Mouse (Mus musculus): Measurements from ENCODE around the gene Zp3r. TPM values are rescaled to one million over a fixed set of nuclear protein-coding genes. Genes with fewer than 3 reads are reported as not detected.
A peak's percentile ranks its signal among the peaks of the same experiment; 100 is the strongest.
"Not testable (repeated sequence)": the region's sequence is repeated elsewhere in the genome, so short reads cannot be mapped to it uniquely, and the experiment has no call there.

Gene Zp3r
- polyA plus RNA-seq (2014; fragmentation: Nextera tagmentation; extraction: Ambion mirVana): not detected in 2 replicates

- Histone ChIP-seq H3K36me3 (ENCODE audit: control insufficient read depth, insufficient read depth, low read length) (no peaks in the 10 kb centered on the region), H3K9ac (ENCODE audit: low read length) (no peak within 1 kb of the TSS), H3K4me2 (ENCODE audit: low read length) (no peak within 1 kb of the TSS), H3K4me3 (ENCODE audit: control insufficient read depth in 1 of 2, insufficient read depth in 1 of 2, low read depth in 1 of 2, low read length in 2 of 2) (no peak within 1 kb of the TSS), H3K9me3 (ENCODE audit: control insufficient read depth, low read length) (no peaks in the 10 kb centered on the region), H3K27me3 (ENCODE audit: control insufficient read depth, insufficient read depth, low read length) (no peaks in the 10 kb centered on the region), H3K27ac (replicated peaks in 1 of 2; ENCODE audit: control insufficient read depth in 1 of 2, insufficient read depth in 1 of 2, low read depth in 2 of 2, low read length in 2 of 2) (no peak within 1 kb of the TSS), H3K4me1 (ENCODE audit: control insufficient read depth in 2 of 2, insufficient read depth in 2 of 2, low read length in 2 of 2) (no peaks in the 10 kb centered on the region)
- WGBS: 83% methylated on average over 2 of the region's 2 CpGs
- ATAC-seq (ENCODE audit: insufficient number of reproducible peaks, insufficient read depth, low FRiP score, low read depth): no peak
Measured at GRCm38 (mm10) chr1:130629521-130629920, at the start of gene Zp3r. Gene Zp3r (minus strand): TSS chr1:130629621.

GRCm38 (mm10) chr1:130678551-130678950 is 49.1 kb upstream of the Zp3r start:
- ATAC-seq (ENCODE audit: insufficient number of reproducible peaks, insufficient read depth, low FRiP score, low read depth): no peak
- Histone ChIP-seq H3K9me3 (ENCODE audit: control insufficient read depth, low read length) (no peaks in the 10 kb centered on the region), H3K4me3 (ENCODE audit: control insufficient read depth in 1 of 2, insufficient read depth in 1 of 2, low read depth in 1 of 2, low read length in 2 of 2) (no peak overlapping the region), H3K36me3 (ENCODE audit: control insufficient read depth, insufficient read depth, low read length) (no peaks in the 10 kb centered on the region), H3K9ac (ENCODE audit: low read length) (no peak overlapping the region), H3K4me2 (ENCODE audit: low read length) (no peak overlapping the region), H3K27ac (replicated peaks in 1 of 2; ENCODE audit: control insufficient read depth in 1 of 2, insufficient read depth in 1 of 2, low read depth in 2 of 2, low read length in 2 of 2) (no peak overlapping the region), H3K4me1 (ENCODE audit: control insufficient read depth in 2 of 2, insufficient read depth in 2 of 2, low read length in 2 of 2) (no peaks in the 10 kb centered on the region), H3K27me3 (ENCODE audit: control insufficient read depth, insufficient read depth, low read length) (no peaks in the 10 kb centered on the region)
- 79% methylated on average over 2 of the region's 2 CpGs for WGBS

GRCm38 (mm10) chr1:130663576-130663975 is 34.2 kb upstream of the Zp3r start:
- not testable (repeated sequence) for H3K4me1 ChIP-seq (ENCODE audit: control insufficient read depth in 2 of 2, insufficient read depth in 2 of 2, low read length in 2 of 2); H3K9me3 ChIP-seq (ENCODE audit: control insufficient read depth, low read length); H3K27ac ChIP-seq (replicated peaks in 1 of 2; ENCODE audit: control insufficient read depth in 1 of 2, insufficient read depth in 1 of 2, low read depth in 2 of 2, low read length in 2 of 2); H3K36me3 ChIP-seq (ENCODE audit: control insufficient read depth, insufficient read depth, low read length); H3K9ac ChIP-seq (ENCODE audit: low read length); H3K4me3 ChIP-seq (ENCODE audit: control insufficient read depth in 1 of 2, insufficient read depth in 1 of 2, low read depth in 1 of 2, low read length in 2 of 2); ATAC-seq (ENCODE audit: insufficient number of reproducible peaks, insufficient read depth, low FRiP score, low read depth); H3K4me2 ChIP-seq (ENCODE audit: low read length); H3K27me3 ChIP-seq (ENCODE audit: control insufficient read depth, insufficient read depth, low read length)
- WGBS: 70% methylated on average over 5 of the region's 5 CpGs

- ATAC-seq (ENCODE audit: insufficient number of reproducible peaks, insufficient read depth, low FRiP score, low read depth): no peak
- H3K9ac ChIP-seq (ENCODE audit: low read length): no peak within 1 kb of the TSS
- no peaks in the 10 kb centered on the region for H3K36me3 ChIP-seq (ENCODE audit: control insufficient read depth, insufficient read depth, low read length)
- no peaks in the 10 kb centered on the region for H3K9me3 ChIP-seq (ENCODE audit: control insufficient read depth, low read length)
- H3K4me1 ChIP-seq (ENCODE audit: control insufficient read depth in 2 of 2, insufficient read depth in 2 of 2, low read length in 2 of 2): no peaks in the 10 kb centered on the region
- H3K4me3 ChIP-seq (ENCODE audit: control insufficient read depth in 1 of 2, insufficient read depth in 1 of 2, low read depth in 1 of 2, low read length in 2 of 2): no peak within 1 kb of the TSS
- WGBS: 83% methylated on average over 3 of the region's 3 CpGs
- H3K4me2 ChIP-seq (ENCODE audit: low read length): no peak within 1 kb of the TSS
- H3K27ac ChIP-seq (replicated peaks in 1 of 2; ENCODE audit: control insufficient read depth in 1 of 2, insufficient read depth in 1 of 2, low read depth in 2 of 2, low read length in 2 of 2): no peak within 1 kb of the TSS
- H3K27me3 ChIP-seq (ENCODE audit: control insufficient read depth, insufficient read depth, low read length): no peaks in the 10 kb centered on the region
Measured at GRCm38 (mm10) chr1:130661454-130661853, 32.0 kb upstream of the Zp3r start, which contains the start of gene C4bp. Gene C4bp (minus strand): TSS chr1:130661632.

- not testable (repeated sequence) for H3K4me1 ChIP-seq (ENCODE audit: control insufficient read depth in 2 of 2, insufficient read depth in 2 of 2, low read length in 2 of 2); H3K4me3 ChIP-seq (ENCODE audit: control insufficient read depth in 1 of 2, insufficient read depth in 1 of 2, low read depth in 1 of 2, low read length in 2 of 2); H3K9ac ChIP-seq (ENCODE audit: low read length); ATAC-seq (ENCODE audit: insufficient number of reproducible peaks, insufficient read depth, low FRiP score, low read depth); H3K27me3 ChIP-seq (ENCODE audit: control insufficient read depth, insufficient read depth, low read length); H3K4me2 ChIP-seq (ENCODE audit: low read length); H3K27ac ChIP-seq (replicated peaks in 1 of 2; ENCODE audit: control insufficient read depth in 1 of 2, insufficient read depth in 1 of 2, low read depth in 2 of 2, low read length in 2 of 2); H3K36me3 ChIP-seq (ENCODE audit: control insufficient read depth, insufficient read depth, low read length); H3K9me3 ChIP-seq (ENCODE audit: control insufficient read depth, low read length)
- 28% methylated on average over 5 of the region's 5 CpGs for WGBS
Measured at GRCm38 (mm10) chr1:130659641-130660040, 30.2 kb upstream of the Zp3r start.

GRCm38 (mm10) chr1:130644103-130644502 is 14.7 kb upstream of the Zp3r start:
- no peak overlapping the region for H3K9ac ChIP-seq (ENCODE audit: low read length)
- 66% methylated on average over 4 of the region's 4 CpGs for WGBS
- no peak for ATAC-seq (ENCODE audit: insufficient number of reproducible peaks, insufficient read depth, low FRiP score, low read depth)
- no peaks in the 10 kb centered on the region for H3K4me1 ChIP-seq (ENCODE audit: control insufficient read depth in 2 of 2, insufficient read depth in 2 of 2, low read length in 2 of 2)
- H3K27ac ChIP-seq (replicated peaks in 1 of 2; ENCODE audit: control insufficient read depth in 1 of 2, insufficient read depth in 1 of 2, low read depth in 2 of 2, low read length in 2 of 2): no peak overlapping the region
- no peaks in the 10 kb centered on the region for H3K27me3 ChIP-seq (ENCODE audit: control insufficient read depth, insufficient read depth, low read length)
- no peak overlapping the region for H3K4me2 ChIP-seq (ENCODE audit: low read length)
- no peak overlapping the region for H3K4me3 ChIP-seq (ENCODE audit: control insufficient read depth in 1 of 2, insufficient read depth in 1 of 2, low read depth in 1 of 2, low read length in 2 of 2)
- no peaks in the 10 kb centered on the region for H3K36me3 ChIP-seq (ENCODE audit: control insufficient read depth, insufficient read depth, low read length)
- no peaks in the 10 kb centered on the region for H3K9me3 ChIP-seq (ENCODE audit: control insufficient read depth, low read length)

GRCm38 (mm10) chr1:130640967-130641366 is 11.5 kb upstream of the Zp3r start:
- H3K27me3 ChIP-seq (ENCODE audit: control insufficient read depth, insufficient read depth, low read length): no peaks in the 10 kb centered on the region
- no peaks in the 10 kb centered on the region for H3K4me1 ChIP-seq (ENCODE audit: control insufficient read depth in 2 of 2, insufficient read depth in 2 of 2, low read length in 2 of 2)
- H3K4me3 ChIP-seq (ENCODE audit: control insufficient read depth in 1 of 2, insufficient read depth in 1 of 2, low read depth in 1 of 2, low read length in 2 of 2): no peak overlapping the region
- no peak overlapping the region for H3K9ac ChIP-seq (ENCODE audit: low read length)
- H3K36me3 ChIP-seq (ENCODE audit: control insufficient read depth, insufficient read depth, low read length): no peaks in the 10 kb centered on the region
- no peaks in the 10 kb centered on the region for H3K9me3 ChIP-seq (ENCODE audit: control insufficient read depth, low read length)
- H3K4me2 ChIP-seq (ENCODE audit: low read length): no peak overlapping the region
- no peak overlapping the region for H3K27ac ChIP-seq (replicated peaks in 1 of 2; ENCODE audit: control insufficient read depth in 1 of 2, insufficient read depth in 1 of 2, low read depth in 2 of 2, low read length in 2 of 2)
- no peak for ATAC-seq (ENCODE audit: insufficient number of reproducible peaks, insufficient read depth, low FRiP score, low read depth)

GRCm38 (mm10) chr1:130633761-130634410 is 4.5 kb upstream of the Zp3r start:
- H3K4me3 ChIP-seq (ENCODE audit: control insufficient read depth in 1 of 2, insufficient read depth in 1 of 2, low read depth in 1 of 2, low read length in 2 of 2): no peak overlapping the region
- no peak overlapping the region for H3K9ac ChIP-seq (ENCODE audit: low read length)
- H3K36me3 ChIP-seq (ENCODE audit: control insufficient read depth, insufficient read depth, low read length): no peaks in the 10 kb centered on the region
- WGBS: 18% methylated on average over 15 of the region's 16 CpGs
- no peak for ATAC-seq (ENCODE audit: insufficient number of reproducible peaks, insufficient read depth, low FRiP score, low read depth)
- no peak overlapping the region for H3K27ac ChIP-seq (replicated peaks in 1 of 2; ENCODE audit: control insufficient read depth in 1 of 2, insufficient read depth in 1 of 2, low read depth in 2 of 2, low read length in 2 of 2)
- peak overlapping the region; percentile 21; the same call in 1 of the 2 replicates for H3K4me2 ChIP-seq (ENCODE audit: low read length)
- H3K9me3 ChIP-seq (ENCODE audit: control insufficient read depth, low read length): no peaks in the 10 kb centered on the region
- H3K4me1 ChIP-seq (ENCODE audit: control insufficient read depth in 2 of 2, insufficient read depth in 2 of 2, low read length in 2 of 2): no peaks in the 10 kb centered on the region
- H3K27me3 ChIP-seq (ENCODE audit: control insufficient read depth, insufficient read depth, low read length): no peaks in the 10 kb centered on the region

Measured in heart, embryonic 14.5 days (tissue).